Mouse (Mus musculus) kidney, postnatal 36 days (tissue): ENCODE data around the gene Rpl35.
"Not testable (repeated sequence)": the region's sequence is repeated elsewhere in the genome, so short reads cannot be mapped to it uniquely, and the experiment has no call there.

Experiments used
- DNase-seq, 2 experiments: peaks; one replicate each; pipeline ENCODE4 v3.0.0; 2021 to 2022; ENCODE audit warnings: mixed read lengths in 2 of 2

The Rpl35 gene

GRCm38 (mm10) chr2:39005574-39006079 is at the start of gene Rpl35:
TSS of gene Rpl35 (minus strand) at chr2:39005624.
- DNase-seq = peak; percentile 62 to 83

GRCm38 (mm10) chr2:39048515-39048914 is 43.1 kb upstream of the Rpl35 start:
- DNase-seq = no peak

DNA sequence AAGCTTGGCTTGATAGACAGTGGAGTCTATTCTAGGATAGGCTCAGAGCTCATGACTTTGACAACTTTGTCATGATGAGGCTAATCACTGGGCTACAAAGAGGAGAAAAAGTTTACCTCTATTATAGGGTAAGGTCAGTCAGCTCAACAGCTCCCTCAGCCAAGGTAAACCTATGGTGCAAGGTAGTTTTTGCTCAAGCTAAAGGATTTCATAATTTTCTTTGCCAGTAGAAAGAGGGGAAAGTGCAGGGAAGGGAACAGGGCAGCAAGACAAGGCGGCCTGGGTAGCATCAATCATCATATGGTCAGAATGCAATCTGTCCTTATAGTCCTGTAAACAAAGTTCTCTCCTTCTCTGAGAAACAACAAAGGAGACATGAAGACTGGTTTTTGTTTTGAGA is 34.8 kb upstream of the Rpl35 start:
- DNase-seq = no peak

DNA sequence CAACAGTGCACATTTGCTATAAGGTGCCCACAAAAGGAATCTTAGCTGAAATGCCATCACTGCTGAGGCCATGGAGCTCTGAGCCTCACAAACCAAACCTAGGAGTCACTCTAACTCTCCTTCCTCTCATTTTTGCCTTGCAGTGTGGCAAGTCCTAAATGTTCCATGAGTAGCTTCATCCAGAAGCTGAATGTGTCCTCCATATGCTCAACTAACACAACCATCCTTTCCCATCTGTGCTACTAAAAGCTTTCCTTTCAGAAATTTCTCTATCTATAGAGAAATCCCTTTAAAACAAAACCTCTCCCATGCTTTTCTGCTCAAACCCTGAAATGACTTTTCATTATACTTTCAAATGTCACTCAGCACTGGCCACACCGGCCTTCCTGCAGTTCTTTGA is 26.2 kb upstream of the Rpl35 start:
- DNase-seq = no peak

DNA sequence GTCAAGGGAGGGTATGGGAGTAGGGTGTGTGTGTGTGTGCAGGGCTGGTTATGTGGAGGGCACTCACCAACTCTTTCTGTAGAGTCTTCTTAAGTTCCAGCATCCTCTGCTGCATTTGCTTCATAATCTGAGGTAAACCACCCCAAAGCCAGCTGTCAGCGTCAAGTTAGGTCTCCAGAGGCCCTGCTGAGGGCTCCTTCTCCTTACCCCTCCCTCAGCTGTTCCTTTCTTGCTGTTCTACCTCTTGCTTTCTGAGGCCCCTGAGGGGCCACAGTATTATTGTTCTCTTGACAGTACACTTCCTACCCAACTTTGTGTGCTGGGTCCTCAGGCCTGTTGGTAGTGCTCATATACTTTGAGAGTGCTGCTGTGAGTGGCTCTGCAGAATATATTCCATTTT is 14.6 kb upstream of the Rpl35 start:
- no peak for DNase-seq

DNA sequence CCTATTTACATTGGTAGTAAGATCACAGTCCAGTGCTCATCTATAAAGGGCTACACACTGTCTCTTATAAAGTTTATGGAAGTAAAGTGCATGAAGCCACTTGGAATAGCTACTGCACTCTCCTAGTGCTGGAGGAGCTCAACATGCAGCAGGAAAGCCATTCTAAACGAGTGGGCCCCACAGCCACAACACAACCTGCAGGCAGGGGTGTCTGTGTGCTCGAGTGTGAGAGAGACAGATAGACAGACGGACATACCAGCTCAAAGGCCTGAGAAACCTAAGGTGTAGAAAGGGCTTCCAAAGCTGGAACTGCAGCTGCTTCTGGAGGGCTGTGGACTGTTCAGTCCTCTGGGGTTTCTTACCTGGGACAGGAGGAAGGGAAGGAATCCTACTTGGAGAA is 11.2 kb upstream of the Rpl35 start:
- DNase-seq = no peak

GRCm38 (mm10) chr2:39012768-39013279 is 7.4 kb upstream of the Rpl35 start:
- DNase-seq = no peak

DNA sequence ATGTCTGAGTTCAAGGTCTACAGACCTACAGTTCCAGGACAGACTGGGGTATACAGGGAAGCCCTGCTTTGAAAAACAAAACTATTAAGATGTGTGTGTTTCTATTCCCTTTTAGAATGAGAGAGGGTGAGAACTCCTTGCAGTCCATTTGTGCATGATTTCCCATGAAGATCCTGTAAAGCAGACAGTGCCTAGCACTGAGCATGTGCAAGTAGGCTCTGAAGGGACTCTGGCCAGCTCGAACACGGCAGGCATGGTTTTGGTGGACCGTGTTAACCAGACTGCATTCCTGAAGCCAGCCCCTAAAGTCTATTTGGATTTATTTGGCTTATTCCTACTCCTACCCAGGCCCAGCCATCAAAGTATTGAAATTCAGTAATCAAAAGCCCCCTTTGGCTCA is 6.5 kb upstream of the Rpl35 start:
- no peak for DNase-seq

- no peak for DNase-seq
These were observed 5.8 kb upstream of the Rpl35 start for GRCm38 (mm10) chr2:39011264-39011663.

DNA sequence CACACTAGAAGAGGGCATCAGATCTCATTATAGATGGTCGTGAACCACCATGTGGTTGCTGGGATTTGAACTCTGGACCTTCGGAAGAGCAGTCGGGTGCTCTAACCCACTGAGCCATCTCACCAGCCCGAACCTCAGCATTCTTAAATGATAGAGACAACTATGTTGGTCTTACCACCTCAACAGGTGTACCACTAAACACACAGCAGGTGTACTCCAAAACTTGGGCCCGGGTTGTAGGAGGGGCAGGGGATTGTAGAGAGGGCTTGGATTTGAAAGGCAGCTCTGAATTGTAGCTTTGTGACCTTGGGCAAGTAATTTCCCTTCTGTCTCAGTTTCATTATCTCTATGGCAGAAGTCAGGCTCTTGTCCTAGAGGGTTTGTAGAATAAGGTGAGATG is 4.7 kb upstream of the Rpl35 start:
- DNase-seq = not testable (repeated sequence)

DNA sequence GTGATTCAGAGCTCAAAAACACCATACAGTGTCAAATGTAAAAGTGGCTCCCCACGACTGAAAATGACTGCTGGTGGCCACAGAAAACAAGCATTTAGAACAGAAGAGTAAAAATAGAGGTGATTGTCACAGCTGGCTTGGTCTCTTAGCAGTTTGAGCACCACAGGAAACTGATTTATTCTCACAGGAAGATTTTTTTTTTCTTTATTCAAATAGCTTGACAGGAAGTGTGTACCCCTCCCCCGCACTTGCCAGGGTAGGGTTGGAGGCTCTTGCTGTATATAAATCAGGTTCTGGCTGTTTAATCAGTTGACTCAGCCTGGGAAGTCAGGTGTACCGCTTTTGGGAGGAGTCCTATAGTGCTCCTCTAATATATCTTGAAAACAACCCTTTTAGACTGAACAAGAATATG is 3.5 kb upstream of the Rpl35 start:
- DNase-seq = peak; percentile 29 to 58

GRCm38 (mm10) chr2:39008350-39008851 is 3.0 kb upstream of the Rpl35 start:
- peak in 1 of 2 experiments; percentile 48 for DNase-seq

- DNase-seq = peak; percentile 94 to 96
These were observed 2.4 kb upstream of the Rpl35 start for GRCm38 (mm10) chr2:39007865-39008264.

DNA sequence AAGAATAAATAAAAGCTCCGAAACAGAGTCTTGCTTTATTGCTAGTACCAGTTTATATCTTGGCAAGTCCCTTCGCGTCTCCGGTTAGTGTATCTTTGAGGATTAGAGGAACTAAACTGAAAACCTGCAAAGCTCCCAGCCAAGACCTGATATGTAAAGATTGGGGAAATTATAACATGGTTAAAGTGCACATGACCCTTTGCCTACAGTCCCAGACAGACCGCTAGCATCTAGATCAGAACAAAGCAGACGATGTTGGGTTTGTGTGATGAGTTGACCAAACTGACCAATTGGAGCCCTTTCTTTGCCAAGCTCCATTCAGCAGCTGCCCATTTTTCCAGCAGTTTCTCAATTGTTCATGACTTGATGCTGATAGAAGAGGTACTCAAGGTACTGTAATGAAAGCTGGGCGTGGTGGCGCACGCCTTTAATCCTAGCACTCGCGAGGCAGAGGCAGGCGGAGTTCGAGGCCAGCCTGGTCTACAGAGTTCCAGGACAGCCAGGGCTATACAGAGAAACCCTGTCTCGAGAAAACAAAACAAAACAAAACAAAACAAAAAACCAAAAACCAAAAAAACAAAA is 816 bp upstream of the Rpl35 start:
- DNase-seq = no peak

DNA sequence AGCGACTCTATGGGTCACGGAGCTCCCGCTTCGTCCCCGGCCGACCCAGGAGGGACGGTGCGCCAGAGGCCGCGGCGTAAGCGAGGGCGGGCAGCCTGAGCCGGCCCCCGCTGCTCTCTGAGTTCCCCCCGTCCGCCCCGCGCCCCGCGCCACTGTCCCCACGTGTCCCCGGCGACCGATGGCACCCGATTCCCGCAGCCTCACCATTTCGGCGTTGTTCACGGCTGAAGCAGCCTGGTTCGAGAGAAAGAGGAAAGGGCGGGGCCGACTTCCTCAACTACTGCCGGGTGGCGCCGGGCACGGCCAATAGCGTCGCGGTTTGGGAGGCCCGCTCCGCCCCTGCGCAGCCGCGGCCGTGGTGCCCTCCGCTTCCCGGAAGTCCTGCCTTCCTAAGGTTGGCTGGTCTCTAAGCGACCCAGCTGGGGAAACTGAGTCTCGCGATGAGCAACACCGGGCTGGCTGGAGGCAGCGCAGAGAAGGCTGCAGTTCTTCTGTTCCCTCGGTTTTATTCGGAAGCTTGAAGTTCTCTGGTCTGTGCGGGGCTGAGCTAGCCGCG is 466 bp downstream of the Rpl35 start, which contains the start of gene Arpc5l:
Gene Arpc5l (plus strand): TSS at position 469 of the 556 bp plus-strand sequence.
- DNase-seq = peak; percentile 95 to 96

- DNase-seq = peak in 1 of 2 experiments; percentile 25
These were observed 1.1 kb downstream of the Rpl35 start for GRCm38 (mm10) chr2:39004372-39004771.

DNA sequence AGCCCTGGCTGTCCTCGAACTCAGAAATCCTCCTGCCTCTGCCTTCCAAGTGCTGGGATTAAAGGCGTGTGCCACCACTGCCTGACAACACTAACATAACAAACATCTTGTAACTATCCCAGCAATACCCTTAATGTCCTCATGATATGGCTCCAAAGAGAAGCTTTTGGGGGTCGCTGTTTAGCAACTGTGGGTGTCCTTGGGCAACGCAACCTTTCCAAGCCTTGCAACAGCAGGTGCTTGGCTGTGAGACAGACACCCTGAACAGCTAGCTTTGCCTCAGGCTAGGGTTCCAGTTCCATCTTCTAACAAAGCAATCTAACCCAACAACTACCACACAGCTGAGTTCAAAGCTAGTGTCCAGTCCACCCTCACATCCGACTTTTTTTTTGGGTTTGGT is 1.9 kb downstream of the Rpl35 start:
- DNase-seq = no peak

DNA sequence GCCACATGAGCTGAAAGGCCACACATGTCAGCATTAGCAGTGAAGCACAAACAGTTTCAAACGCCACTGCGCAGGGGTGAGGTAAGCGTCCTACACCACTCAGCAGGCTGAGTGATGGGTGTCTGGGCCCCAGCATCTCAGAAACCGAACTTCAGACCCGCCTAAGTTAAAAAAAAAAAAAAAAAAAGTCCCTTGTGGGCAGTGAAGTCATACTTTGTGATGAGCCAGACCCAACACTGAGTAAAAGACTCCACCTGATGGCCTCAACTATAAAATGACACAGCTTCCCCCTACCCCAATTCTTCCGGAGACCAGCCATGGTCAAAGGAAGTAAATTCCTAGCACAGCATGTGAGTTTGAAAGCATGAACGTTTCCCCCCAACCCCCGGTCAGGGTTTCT is 2.3 kb downstream of the Rpl35 start:
- no peak for DNase-seq

- DNase-seq = peak; percentile 46 to 50
These were observed 3.6 kb downstream of the Rpl35 start for GRCm38 (mm10) chr2:39001866-39002265.

DNA sequence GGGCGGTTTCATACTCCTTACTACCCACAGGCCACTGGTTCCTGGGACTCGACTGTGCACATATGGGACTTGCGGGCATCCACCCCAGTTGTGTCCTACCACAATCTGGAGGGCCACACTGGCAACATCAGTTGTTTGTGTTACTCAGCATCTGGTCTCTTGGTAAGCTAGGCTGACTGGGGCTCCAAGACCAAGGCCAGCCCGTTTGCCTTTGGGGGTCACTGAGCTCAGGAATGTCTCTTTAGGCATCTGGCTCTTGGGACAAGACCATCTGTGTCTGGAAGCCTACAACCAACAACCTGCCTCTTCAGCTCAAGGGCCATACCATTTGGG is 4.9 kb downstream of the Rpl35 start:
- DNase-seq = no peak

DNA sequence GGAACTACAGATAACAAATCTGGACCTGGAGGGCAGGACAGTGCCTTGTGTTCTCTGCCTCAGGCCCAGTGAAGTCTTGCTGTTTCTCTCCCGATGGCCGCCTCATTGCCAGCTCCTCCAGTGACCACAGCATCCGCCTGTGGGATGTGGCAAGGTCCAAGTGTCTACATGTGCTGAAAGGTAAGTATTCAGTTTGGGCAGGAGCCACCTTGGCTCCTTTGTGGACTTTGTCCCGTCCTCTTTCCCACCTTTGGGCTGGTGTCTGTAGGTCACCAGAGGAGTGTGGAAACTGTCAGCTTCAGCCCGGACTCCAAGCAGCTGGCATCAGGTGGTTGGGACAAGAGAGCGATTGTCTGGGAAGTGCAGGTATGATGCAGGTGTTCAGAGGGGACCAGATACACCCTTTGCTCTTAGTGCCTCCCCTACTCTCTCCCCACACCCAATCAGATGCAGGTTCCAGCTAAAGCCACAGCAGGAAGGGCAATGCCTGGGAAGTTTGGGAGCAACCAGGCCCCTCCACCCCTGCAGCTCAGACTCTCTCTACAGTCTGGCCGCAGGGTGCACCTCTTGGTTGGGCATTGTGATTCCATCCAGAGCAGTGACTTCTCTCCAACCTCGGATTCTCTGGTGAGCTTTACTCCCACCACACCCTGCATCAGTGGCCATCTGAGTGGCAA is 5.4 kb downstream of the Rpl35 start:
- peak; percentile 57 for DNase-seq

- DNase-seq = no peak
These were observed 6.0 kb downstream of the Rpl35 start for GRCm38 (mm10) chr2:38999381-38999780.
